Mouse (Mus musculus): ENCODE measurements at regions not wholly inside any gene's neighbourhood (a gene's known extent, or its start where the extent isn't known, plus 50 kb on each side); places are given as distances from the start of the nearest gene placed in this dataset.

DNA sequence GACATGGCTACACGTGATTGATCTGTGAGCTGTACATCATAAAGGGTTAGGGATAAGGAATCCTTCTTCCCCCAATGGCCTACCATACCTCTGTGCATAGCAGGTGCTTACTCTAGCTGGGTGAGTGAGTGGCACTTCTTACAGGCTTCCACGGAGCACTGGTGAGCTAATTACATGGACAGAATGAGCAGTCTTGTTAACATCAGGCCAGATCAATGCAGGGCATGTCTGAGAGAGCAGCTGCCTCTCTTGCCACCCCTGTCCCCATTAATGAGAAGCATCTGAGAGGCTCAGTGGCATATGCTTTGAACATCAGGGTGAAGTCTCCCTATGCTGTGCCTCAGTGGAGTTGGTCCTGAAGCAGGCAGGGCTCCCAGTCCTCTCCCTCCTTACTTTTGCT lies 380.7 kb upstream of the Nrp1 start:
- no peak for DNase-seq (ENCODE audit: low read depth, low spot score)

GRCm38 (mm10) chr8:127979180-127980030 lies 379.0 kb upstream of the Nrp1 start:
- no peak for DNase-seq (ENCODE audit: low read depth, low spot score)

DNA sequence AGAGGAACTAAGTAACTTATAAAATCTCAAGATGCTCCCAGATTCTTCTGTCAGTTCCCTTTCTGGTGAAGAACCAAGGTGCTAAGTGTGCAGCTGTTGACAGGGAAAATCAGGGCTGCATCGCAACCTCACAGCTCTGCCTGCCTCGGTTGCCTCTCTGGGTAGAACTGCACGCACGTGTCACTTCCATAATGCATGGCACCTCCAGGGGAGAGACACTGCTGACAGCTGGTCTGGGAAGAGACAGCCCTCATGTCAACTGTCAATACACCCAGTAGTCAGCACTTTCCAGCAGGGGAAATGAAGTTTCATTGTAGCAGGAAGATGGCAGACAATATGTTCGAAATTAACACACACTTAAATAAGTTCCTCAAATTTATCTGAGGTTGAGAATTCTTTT lies 376.2 kb upstream of the Nrp1 start:
- DNase-seq (ENCODE audit: low read depth, low spot score): no peak

- DNase-seq (ENCODE audit: low read depth, low spot score): no peak
Measured at GRCm38 (mm10) chr8:127985616-127986015, 372.8 kb upstream of the Nrp1 start.

- no peak for DNase-seq (ENCODE audit: low read depth, low spot score)
Measured at GRCm38 (mm10) chr8:127988887-127989286, 369.5 kb upstream of the Nrp1 start.

GRCm38 (mm10) chr8:127994898-127995297 lies 363.5 kb upstream of the Nrp1 start:
- no peak for DNase-seq (ENCODE audit: low read depth, low spot score)

- no peak for DNase-seq (ENCODE audit: low read depth, low spot score)
Measured at GRCm38 (mm10) chr8:127995490-127995889, 362.9 kb upstream of the Nrp1 start.

DNA sequence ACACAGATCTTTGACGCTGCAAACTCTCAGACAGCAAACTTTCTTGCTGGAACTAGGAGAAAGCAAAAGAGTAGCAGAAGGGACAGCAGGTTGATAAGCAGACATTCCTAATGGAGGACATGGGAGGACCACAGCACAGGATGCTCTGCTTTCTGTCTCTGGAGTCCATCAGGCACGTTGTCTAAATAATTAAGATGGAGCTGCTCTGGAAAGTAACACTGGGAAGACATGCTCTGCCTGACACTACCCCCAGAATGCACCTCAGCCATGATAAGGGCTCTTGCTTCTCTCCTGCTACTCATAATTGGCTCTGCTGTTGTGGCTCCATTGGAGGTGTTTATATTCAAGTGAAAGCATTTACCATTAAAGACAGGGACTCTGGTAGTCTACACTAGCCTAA lies 356.0 kb upstream of the Nrp1 start:
- no peak for DNase-seq (ENCODE audit: low read depth, low spot score)

GRCm38 (mm10) chr8:128002806-128003205 lies 355.6 kb upstream of the Nrp1 start:
- DNase-seq (ENCODE audit: low read depth, low spot score): no peak

- no peak for DNase-seq (ENCODE audit: low read depth, low spot score)
Measured at GRCm38 (mm10) chr8:128003385-128003784, 355.0 kb upstream of the Nrp1 start.

DNA sequence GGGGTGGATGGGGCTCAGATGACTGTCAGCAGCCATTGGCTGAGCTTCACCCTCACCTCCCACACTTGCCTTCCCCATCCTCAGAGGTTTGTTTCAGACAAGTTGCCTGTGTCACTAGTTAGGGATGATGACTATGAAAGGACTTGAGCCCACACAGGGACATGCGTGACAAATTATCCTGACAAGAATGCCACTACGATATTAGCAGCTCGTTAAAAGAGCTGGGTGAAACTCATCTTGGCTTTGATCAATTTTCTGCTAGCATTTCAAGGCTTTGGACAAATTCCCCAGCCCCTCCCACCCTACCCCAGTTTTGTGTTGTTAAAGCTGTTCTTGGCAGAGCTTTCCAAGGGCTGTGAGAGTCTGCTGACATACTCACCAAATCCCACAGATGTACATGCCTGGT lies 354.5 kb upstream of the Nrp1 start:
- DNase-seq (ENCODE audit: low read depth, low spot score): no peak

DNA sequence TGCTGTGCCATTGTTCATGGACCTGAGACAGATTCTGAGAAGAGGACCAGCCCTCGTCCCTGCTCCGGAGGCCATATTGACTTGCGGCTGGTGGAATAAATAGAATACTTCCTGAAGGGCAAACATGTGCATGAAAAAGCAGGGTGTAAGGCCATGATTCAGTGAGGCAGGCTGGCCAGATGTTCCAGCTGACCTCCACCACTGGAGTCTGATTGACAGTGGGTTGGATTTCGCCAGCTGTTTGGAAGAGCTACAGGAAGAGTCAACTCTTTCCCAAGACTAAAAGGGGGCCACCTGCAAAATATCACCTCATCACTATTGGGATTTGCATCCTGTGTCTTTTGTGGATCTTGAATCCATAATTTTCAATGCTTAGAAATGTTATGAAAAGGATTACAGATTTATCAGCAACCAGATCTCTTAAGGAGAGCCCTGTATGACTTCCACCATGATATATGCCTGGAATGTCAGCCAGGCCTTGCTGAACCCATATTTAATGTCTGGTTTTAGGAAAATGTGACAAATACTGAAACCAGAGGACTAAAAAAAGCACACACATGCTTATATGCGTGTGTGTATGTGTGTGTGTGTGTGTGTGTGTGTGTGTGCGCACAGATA lies 348.9 kb upstream of the Nrp1 start:
- DNase-seq (ENCODE audit: low read depth, low spot score): no peak

DNA sequence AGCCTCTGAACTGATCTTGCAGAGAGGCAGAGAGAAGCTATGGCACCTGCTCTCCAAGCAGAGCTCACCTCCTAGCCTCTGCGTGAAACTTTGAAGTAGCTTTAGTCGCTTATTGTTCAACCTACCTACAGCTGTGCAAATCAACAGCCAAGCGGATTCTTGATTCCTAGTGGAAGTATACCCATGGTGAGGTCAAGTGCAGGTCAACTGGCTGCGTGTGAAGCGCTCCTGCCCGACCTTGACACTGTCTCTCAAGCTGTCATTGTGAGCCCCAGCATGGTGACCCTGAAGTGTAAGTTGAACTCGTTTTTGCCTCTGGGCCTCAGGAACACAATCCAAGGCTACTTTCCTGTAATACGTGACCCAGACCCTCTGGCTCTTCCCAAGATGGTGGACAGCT lies 341.2 kb upstream of the Nrp1 start:
- no peak for DNase-seq (ENCODE audit: low read depth, low spot score)

GRCm38 (mm10) chr8:128023661-128024060 lies 334.7 kb upstream of the Nrp1 start:
- DNase-seq (ENCODE audit: low read depth, low spot score): no peak

GRCm38 (mm10) chr8:128024774-128025222 lies 333.6 kb upstream of the Nrp1 start:
- no peak for DNase-seq (ENCODE audit: low read depth, low spot score)

DNA sequence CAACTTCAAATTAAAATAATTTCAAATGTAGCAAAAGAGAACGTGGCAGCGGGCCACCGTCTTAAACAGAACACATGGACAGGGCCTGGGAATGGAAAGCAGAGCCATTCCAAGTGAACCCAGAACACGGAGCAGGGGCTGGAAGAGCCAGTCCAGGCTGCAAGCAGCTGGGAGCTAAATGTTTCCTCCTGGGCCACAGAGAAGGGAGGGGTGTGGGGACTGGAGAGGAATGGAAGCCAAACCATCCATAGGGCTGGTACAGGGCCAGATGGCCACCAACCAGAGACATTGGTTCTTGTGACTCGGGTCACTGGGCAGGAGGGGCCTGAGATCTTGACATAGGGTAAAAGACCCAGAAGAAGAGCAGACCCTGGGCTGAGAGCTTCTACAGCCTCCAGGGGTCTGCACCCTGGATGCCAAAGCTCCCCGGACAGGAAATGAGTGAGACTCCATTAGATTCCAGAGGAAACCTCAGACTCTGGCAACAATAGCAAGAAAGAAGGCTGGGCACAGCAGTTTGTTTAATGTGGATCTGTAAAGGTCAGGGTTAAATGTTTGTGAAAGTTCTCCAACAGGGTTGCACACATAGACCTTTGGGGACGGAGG lies 333.1 kb upstream of the Nrp1 start:
- DNase-seq (ENCODE audit: low read depth, low spot score): no peak

DNA sequence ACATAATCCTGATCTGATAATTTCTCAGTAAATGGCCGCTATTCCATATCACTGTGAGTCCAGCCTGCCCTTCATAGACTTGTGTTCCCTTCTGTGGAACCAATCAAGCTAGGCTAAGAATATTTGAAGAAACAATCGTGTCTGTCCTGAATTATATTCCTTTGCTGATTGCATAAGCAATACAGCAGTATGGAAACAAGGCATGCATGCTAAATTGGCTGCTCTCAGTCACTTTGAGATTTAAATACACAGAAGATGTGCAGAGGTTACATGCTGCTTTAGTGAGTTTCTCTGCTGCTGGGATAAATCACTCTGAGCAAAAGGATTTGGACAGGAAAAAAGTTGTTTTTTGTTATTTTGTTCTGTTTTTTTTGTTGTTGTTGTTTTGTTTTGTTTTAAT lies 331.4 kb upstream of the Nrp1 start:
- DNase-seq (ENCODE audit: low read depth, low spot score): no peak

DNA sequence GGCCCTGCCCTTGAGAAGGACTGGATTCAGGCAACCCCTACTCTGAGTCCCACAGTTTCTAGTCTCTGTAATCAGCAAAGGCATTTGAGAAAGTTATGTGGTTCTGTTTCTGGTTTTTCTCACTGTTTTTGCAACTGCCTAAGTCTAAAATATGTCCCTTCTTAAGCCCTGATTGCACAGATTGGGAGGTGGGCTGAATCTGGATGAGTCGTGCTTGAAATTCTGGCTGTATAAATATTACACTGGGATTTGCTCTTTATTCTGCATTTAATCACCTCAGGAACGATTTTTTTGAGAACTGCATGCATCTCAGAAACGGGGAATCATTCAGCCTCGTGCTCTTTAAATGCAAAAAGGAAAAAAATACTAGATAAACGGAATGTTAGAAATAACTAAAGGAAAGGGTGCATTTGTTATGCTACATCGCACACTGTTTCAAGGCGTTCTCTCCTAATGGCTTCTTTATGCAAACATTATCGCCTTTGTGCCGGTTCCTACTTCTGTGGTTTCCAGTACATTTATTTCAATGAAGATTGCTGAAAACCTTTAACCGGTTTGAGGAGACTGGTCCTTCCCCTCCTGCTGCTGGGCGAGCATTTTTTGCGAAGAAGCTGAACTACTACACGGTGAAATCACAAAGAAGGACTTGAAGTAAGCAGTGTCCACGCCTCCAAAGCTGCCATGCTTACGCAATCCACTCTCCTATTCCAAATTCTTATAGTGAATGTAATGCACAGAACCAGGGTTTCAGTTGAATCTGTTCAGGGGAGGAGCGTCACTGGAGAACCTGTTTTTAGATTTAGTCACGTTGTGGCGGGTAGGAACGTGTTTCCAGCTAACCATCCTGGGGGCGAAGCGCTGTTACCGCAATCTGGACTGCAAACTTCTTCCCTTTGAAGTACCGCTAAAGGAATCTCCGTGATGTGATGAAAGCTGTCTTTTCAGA lies 327.8 kb upstream of the Nrp1 start:
- DNase-seq (ENCODE audit: low read depth, low spot score): no peak

GRCm38 (mm10) chr8:128034127-128034526 lies 324.3 kb upstream of the Nrp1 start:
- peak; percentile 19 for DNase-seq (ENCODE audit: low read depth, low spot score)

DNA sequence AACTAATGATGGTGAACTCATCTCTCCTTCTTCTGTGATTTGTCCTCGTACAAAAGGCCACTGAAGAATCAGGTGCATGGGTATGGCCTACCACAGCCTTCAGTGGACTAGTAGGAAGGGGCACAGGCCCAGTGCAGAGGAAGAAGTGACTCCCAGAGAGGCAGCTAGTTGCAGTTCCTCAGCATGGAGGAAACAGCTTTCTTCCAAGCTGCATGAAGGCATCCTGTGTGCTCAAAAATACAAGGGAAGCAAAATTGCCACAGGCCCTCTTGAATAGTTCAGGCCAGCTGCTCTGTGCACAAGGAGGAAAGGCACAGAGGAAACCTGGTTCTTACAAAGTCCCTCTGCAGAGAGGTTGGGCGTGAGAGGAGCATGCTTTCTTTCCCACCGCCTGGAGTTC lies 322.7 kb upstream of the Nrp1 start:
- DNase-seq (ENCODE audit: low read depth, low spot score): no peak

DNA sequence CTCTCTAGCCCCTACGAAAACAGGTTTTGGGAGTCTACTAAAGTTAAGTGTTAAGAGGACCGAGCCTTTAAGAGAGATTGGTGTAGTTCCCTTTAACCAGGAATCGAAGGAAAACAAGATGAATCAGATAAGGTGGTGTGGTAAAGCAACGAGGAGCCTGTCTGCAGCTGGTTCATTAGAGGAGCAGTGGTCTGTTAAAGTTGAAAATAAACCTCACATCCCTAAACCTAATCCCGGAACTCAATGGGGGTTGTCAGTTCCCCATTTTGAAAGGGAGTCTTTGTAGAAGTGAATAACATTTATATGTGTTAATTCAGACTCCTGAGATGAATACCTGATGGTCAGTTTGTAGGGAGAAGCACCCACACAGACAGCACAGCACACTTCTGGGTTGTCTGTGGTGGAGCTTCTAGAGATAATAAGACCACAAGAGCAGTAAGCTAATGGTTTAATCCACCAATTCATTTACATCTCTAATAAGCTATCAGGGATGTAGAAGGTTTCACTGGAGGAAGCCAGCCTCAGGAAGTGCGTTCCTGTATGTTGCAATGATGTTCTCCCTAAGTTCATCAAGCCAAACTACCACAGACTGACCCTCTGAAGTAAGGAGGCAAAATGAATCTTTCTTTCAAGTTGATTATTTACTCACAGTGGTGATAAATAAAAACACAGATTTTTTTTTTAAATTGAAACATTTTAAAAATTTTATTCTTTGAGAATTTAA lies 318.9 kb upstream of the Nrp1 start:
- no peak for DNase-seq (ENCODE audit: low read depth, low spot score)
